Mouse (Mus musculus): ENCODE results near the gene Csmd2. TPM values are rescaled to one million over a fixed set of nuclear protein-coding genes. Genes with fewer than 3 reads are reported as not detected.
A peak's percentile ranks its signal among the peaks of the same experiment; 100 is the strongest.
"Not testable (repeated sequence)": the region's sequence is repeated elsewhere in the genome, so short reads cannot be mapped to it uniquely, and the experiment has no call there.

Csmd2 gene
- polyA plus RNA-seq, 1 experiment, result not detected

DNA sequence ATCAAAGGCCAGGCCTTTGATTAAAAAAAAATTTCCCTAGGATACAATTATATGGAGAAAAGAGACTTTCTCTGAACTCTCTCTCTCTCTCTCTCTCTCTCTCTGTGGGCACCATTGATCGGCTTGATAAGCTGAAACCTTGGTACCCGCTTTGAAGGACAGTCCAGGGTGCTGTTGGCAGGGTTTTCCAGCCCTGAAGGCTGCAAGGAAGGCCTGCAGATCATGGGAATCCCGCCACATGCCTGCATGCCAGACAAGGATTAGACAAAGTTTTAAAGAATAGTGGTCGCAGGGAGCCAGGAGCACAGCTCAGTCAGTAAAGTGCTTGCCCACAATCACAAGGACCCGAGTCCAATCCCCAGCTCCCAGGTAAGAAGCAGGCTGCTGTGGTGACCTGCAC is 526.8 kb downstream of the Csmd2 start:
- H3K4me3 ChIP-seq (ENCODE audit: insufficient read depth, low read depth, low read length), result no peak overlapping the region
- H3K4me1 ChIP-seq (ENCODE audit: control insufficient read depth, insufficient read depth, insufficient read length, low read length), result no peaks in the 10 kb centered on the region
- H3K27ac ChIP-seq (replicated peaks; ENCODE audit: low read depth, low read length), result no peak overlapping the region

DNA sequence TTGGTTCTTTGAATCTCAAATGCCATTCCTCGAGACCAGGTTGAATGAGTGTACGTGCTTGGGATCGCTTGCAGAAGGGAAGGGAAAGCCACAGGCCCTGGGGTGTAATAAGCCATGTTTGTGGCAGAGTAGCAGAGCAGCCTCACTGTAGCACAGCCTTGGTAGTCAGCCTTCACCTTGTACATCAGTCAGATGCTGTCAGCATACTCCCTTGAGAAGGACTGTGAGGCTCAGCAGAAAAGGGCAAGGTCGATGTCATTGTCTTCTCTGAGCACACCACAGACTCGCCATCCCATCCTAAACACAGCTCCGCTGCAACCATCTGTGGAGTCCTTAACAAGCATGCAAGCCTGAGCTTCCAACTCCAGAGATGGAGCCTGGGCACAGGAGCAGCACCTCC is 533.6 kb downstream of the Csmd2 start:
- Histone ChIP-seq H3K4me3 (ENCODE audit: insufficient read depth, low read depth, low read length) (no peak overlapping the region), H3K4me1 (ENCODE audit: control insufficient read depth, insufficient read depth, insufficient read length, low read length) (no peaks in the 10 kb centered on the region), H3K27ac (replicated peaks; ENCODE audit: low read depth, low read length) (no peak overlapping the region)

DNA sequence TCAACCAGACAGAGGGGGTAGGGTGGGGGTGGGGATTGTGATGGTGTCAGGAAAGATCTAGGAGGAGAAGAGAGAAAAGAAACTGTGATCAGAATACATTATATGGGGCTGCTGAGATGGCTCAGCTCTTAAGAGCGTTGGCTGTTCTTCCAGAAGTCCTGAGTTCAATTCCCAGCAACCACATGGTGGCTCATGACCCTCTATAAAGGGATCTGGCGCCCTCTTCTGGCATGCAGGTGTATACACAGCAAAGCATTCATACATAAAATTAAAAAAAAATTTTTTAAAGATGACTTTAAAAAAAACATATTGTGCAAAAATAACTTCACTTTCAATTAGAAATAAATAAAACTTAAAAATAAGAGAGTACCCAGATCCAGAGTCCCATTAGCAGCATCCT is 555.7 kb downstream of the Csmd2 start:
- no peaks in the 10 kb centered on the region for H3K4me1 ChIP-seq (ENCODE audit: control insufficient read depth, insufficient read depth, insufficient read length, low read length)
- H3K4me3 ChIP-seq (ENCODE audit: insufficient read depth, low read depth, low read length), result no peak overlapping the region

DNA sequence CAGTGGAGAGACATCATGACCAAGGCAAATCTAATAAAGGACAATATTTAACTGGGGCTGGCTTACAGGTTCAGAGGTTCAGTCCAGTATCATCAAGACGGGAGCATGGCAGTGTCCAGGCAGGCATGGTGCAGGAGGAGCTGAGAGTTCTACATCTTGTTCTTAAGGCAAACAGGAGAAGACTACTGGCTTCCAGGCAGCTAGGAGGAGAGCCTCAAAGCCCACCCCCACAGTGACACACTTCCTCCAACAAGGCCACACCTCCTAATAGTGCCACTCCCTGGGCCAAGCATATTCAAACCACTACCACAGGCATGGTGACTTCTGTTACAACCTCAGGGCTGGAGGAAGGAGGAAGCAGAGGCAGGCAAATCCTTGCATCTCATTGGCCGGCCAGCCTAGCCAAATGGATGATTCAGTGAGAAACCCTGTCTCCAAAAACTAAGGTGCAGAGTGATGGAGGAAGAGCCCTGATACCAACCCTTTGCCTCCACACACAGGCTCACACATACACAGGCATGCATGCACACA is 556.4 kb downstream of the Csmd2 start:
- not testable (repeated sequence) for H3K4me1 ChIP-seq (ENCODE audit: control insufficient read depth, insufficient read depth, insufficient read length, low read length); H3K4me3 ChIP-seq (ENCODE audit: insufficient read depth, low read depth, low read length); H3K27ac ChIP-seq (replicated peaks; ENCODE audit: low read depth, low read length)

More for the DNA sequence above, 555.7 kb downstream of the Csmd2 start:
- no peak overlapping the region for H3K27ac ChIP-seq (replicated peaks; ENCODE audit: low read depth, low read length)

DNA sequence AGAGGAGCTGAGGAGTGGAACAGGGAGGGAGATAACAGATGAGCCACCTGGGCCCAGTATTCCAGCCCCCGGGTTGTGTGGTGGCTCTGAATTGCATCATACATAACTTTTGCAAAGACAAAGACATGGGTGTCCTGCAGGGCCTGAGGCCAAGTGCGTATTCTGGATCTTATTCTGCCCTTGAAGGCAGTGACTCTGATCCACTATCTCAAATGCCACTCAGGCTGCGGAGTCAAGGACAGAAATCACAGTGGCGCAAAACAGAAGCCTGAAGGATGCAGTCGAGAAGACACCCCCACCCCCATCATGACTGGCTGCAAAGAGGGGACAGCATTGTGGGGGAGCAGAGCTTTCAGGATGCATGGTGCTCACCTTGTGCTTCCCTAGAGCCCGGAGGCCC is 563.1 kb downstream of the Csmd2 start:
- no peaks in the 10 kb centered on the region for H3K4me1 ChIP-seq (ENCODE audit: control insufficient read depth, insufficient read depth, insufficient read length, low read length)
- H3K4me3 ChIP-seq (ENCODE audit: insufficient read depth, low read depth, low read length), result no peak overlapping the region

DNA sequence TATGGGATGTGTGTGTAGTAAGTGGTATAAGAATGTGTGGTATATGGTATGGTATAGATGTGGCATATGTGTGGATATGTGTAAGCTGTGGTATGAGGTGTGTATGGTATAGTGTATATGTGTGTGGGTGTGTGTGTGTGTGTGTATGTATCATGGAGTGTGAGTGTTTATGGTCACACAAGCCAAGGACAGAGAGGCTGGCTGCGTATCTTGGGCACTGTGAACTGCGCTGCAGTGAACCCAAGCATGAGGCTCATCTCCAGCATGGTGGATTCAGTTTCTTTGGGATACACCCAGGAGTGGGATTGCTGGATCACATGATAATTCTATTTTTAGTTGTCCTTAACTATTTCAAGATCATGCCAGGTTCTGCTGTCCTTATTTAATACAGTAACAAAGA is 566.5 kb downstream of the Csmd2 start:
- Histone ChIP-seq H3K4me1 (ENCODE audit: control insufficient read depth, insufficient read depth, insufficient read length, low read length) (no peaks in the 10 kb centered on the region), H3K4me3 (ENCODE audit: insufficient read depth, low read depth, low read length) (no peak overlapping the region), H3K27ac (replicated peaks; ENCODE audit: low read depth, low read length) (no peak overlapping the region)

More for the DNA sequence above, 563.1 kb downstream of the Csmd2 start:
- no peak overlapping the region for H3K27ac ChIP-seq (replicated peaks; ENCODE audit: low read depth, low read length)

DNA sequence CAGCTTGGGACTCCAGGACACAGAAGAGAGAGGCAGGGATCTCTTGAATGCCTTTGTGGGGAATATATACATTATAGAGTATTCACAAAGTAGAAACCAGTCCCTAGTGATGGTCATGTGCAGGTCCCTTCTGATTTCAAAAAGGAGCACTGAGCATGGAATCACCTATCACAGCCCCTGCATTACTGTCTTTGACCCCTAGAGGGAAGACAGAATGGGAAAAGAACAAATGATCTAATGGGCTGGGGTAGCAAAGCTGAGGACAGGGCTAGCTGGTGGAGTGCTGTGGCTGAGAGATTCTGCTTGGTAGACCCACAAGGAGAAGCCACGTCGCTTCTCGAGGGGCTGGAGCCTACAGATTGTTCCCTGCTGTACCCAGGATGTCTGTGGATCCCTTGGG is 572.7 kb downstream of the Csmd2 start:
- no peak overlapping the region for H3K27ac ChIP-seq (replicated peaks; ENCODE audit: low read depth, low read length)
- no peaks in the 10 kb centered on the region for H3K4me1 ChIP-seq (ENCODE audit: control insufficient read depth, insufficient read depth, insufficient read length, low read length)
- H3K4me3 ChIP-seq (ENCODE audit: insufficient read depth, low read depth, low read length), result no peak overlapping the region

DNA sequence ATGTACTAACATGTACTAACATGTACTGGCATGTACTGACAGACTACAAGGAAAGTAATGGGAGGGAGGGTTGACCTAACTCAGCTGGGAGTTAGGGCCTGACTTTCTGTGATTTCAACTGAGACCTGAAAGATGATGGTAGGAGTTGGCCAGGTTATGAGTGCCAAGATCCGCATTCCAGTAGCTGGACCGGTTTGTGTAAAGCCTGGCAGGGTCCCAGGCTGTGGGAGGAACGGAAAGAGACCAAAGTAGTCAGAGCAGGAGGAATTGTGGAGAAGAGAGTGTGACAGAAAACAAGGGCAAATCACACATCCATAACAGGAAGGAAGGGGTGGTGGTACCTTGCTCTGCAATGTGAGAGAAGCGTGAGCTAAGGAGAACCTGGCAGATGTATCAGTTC is 588.2 kb downstream of the Csmd2 start:
- no peaks in the 10 kb centered on the region for H3K4me1 ChIP-seq (ENCODE audit: control insufficient read depth, insufficient read depth, insufficient read length, low read length)
- H3K4me3 ChIP-seq (ENCODE audit: insufficient read depth, low read depth, low read length), result no peak overlapping the region

DNA sequence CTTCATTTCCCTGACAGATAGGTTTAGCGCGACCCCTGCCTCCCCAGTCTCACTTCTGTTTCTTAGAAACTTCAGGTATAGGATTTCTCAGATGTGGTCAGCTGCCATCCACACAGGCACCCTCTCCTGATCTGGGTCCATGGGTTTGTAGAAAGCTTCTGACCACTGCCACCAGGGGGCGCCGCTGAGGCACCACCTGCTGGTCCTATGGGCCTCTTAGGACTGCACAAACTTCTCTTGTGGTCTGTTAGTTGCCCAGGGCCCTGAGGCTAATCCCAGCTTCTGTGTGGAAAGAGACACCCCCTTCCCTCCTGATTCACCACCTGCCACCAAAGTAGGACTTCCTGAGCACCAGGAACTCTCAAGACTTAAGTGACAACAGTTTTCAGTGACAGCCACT is 591.5 kb downstream of the Csmd2 start:
- no peak overlapping the region for H3K4me3 ChIP-seq (ENCODE audit: insufficient read depth, low read depth, low read length)
- H3K4me1 ChIP-seq (ENCODE audit: control insufficient read depth, insufficient read depth, insufficient read length, low read length), result no peaks in the 10 kb centered on the region
- H3K27ac ChIP-seq (replicated peaks; ENCODE audit: low read depth, low read length), result no peak overlapping the region

More for the DNA sequence above, 588.2 kb downstream of the Csmd2 start:
- H3K27ac ChIP-seq (replicated peaks; ENCODE audit: low read depth, low read length), result no peak overlapping the region

DNA sequence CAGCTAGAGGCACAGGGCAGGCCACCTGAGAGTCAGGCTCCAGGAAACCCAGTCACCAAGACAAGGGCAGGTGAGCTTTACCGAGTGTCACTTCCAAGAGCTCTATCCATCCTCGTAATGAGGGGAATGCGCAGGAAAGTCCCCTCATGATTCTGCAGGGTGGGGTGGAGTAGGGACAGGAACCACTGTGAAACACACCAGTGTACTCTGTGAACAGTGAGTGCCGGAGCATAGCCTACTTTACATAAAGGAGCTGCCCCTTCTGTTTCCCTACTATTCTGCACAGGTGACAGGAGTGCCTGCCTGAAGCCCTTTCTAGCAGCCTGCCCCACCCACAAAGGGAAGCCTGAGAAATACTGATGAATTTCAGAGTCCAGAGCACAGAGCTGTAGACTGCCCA is 605.6 kb downstream of the Csmd2 start:
- no peak overlapping the region for H3K4me3 ChIP-seq (ENCODE audit: insufficient read depth, low read depth, low read length)
- no peaks in the 10 kb centered on the region for H3K4me1 ChIP-seq (ENCODE audit: control insufficient read depth, insufficient read depth, insufficient read length, low read length)
- no peak overlapping the region for H3K27ac ChIP-seq (replicated peaks; ENCODE audit: low read depth, low read length)

DNA sequence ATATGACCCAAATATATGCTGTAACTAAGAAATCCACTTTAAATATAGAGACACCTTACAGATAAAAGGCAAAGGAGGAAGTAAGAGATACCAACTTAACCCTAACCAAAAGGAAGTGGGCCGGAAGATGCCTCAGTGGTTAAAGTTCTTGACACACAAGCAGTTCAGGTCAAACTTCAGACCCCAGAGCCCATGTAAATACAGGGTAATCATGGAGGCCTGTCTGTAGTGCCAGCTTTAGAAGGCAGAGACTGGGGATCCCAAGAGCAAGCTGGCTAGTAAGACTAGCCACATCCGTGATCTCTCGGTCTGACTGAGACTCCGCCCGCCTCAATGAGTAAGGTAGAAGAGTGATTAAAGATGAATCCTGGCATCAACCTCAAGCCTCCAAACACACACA is 606.4 kb downstream of the Csmd2 start:
- Histone ChIP-seq H3K27ac (replicated peaks; ENCODE audit: low read depth, low read length) (no peak overlapping the region), H3K4me1 (ENCODE audit: control insufficient read depth, insufficient read depth, insufficient read length, low read length) (no peaks in the 10 kb centered on the region), H3K4me3 (ENCODE audit: insufficient read depth, low read depth, low read length) (no peak overlapping the region)

DNA sequence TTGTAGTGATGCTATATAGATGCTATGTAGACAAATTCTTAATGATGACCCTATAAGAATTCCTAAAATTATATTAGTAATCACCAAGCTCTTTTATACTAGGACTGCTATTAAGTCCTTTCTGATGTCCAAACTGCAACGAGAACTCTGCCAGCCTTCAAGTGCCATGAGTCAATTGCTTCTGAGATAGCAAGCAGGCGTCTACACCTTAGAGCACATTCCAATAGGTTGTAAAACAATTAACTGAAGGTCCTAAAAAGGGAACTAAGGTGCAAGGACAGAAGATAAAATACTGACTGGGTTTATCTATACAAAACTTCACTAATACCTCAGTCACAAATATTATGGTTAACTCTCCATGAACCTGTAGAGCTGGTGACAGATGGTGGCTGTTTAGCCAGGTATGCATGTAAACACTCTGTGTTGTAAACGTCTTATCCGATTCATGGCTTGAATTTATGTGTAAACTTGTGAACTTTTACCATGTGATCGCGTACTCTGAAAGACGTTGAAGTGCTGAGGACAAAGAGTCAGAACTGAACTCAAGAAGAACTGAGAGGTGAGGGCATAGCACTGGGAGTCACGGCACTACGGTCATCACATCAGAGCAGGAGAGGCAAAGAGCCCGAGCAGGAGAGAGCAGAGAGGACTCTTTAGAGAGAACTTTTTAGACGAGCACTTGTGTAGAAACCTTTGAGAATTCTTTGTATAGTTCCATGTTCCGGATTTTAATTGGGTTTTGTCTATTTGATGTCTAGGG is 610.3 kb downstream of the Csmd2 start:
- Histone ChIP-seq H3K4me3 (ENCODE audit: insufficient read depth, low read depth, low read length) (no peak overlapping the region), H3K4me1 (ENCODE audit: control insufficient read depth, insufficient read depth, insufficient read length, low read length) (no peaks in the 10 kb centered on the region)

DNA sequence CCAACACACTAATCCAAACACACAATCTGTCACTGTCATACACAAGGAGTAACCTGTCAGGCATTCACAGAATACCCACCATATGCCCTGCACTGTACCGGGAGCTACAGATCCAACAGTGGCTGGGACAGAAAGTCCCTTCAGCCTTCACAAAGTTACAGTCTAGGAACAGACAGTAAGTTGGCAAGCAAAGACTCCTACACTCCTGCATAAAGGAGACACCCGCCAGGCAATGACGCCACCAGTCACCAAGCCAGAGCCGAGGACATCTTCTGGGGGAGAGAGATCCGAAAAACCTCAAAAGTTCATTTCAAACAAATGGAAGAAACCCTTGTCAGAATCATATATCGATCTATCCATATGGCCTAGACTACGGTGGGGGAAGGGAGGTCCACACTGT is 618.9 kb downstream of the Csmd2 start:
- H3K4me3 ChIP-seq (ENCODE audit: insufficient read depth, low read depth, low read length), result no peak overlapping the region
- no peak overlapping the region for H3K27ac ChIP-seq (replicated peaks; ENCODE audit: low read depth, low read length)
- no peaks in the 10 kb centered on the region for H3K4me1 ChIP-seq (ENCODE audit: control insufficient read depth, insufficient read depth, insufficient read length, low read length)

More for the DNA sequence above, 610.3 kb downstream of the Csmd2 start:
- no peak overlapping the region for H3K27ac ChIP-seq (replicated peaks; ENCODE audit: low read depth, low read length)

DNA sequence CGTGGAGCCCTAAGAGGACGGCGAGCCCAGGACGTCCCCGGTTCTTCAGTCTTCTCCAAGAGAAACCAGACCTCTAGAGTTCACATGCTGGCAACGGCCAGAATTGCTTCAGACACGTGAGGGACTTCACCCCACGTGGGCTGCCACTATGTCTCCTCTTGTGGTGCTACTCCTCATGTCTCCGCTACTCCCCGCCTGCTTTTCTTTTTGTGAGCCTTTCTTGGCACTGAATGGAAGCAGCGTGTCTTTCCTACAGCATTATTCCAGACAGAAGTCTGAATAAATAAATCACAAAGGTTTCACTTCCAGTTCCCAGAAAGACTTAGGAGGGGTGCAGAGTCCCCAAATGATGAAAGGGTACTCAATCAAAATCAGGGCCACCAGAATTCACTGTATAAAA is 620.0 kb downstream of the Csmd2 start:
- Histone ChIP-seq H3K4me1 (ENCODE audit: control insufficient read depth, insufficient read depth, insufficient read length, low read length) (no peaks in the 10 kb centered on the region), H3K4me3 (ENCODE audit: insufficient read depth, low read depth, low read length) (no peak overlapping the region), H3K27ac (replicated peaks; ENCODE audit: low read depth, low read length) (no peak overlapping the region)

DNA sequence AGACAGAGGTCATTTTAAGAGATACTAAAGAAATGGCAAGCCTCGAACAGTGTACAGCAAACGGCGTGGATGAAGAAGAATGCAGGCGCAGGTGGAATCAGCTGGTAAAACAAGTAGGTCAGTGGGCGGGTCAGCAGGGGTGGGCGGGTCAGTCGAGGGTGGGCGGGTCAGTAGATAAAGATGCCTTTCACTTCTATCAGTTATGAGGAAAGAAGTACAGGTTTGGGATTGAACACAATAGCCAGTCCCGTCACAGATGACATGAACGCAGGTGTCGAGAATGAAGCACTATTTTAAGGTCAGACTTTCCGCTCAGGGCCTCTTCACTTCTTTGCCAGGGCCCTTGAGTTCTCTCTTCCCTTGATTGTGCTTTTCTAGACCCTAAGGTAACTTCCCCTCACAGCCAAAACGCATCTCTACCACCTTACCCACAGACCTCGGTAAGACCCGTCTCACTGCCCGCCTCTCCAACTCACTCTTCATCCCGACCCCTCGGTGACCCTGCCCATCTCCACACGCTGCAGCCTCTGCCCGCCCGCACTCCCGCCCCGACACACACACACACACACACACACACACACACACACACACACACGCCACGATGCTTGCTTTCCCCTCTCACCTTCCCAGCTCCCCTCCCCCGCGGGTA is 621.7 kb downstream of the Csmd2 start:
- peak overlapping the region; percentile 67 for H3K4me3 ChIP-seq (ENCODE audit: insufficient read depth, low read depth, low read length)
- no peaks in the 10 kb centered on the region for H3K4me1 ChIP-seq (ENCODE audit: control insufficient read depth, insufficient read depth, insufficient read length, low read length)
- H3K27ac ChIP-seq (replicated peaks; ENCODE audit: low read depth, low read length), result no peak overlapping the region

DNA sequence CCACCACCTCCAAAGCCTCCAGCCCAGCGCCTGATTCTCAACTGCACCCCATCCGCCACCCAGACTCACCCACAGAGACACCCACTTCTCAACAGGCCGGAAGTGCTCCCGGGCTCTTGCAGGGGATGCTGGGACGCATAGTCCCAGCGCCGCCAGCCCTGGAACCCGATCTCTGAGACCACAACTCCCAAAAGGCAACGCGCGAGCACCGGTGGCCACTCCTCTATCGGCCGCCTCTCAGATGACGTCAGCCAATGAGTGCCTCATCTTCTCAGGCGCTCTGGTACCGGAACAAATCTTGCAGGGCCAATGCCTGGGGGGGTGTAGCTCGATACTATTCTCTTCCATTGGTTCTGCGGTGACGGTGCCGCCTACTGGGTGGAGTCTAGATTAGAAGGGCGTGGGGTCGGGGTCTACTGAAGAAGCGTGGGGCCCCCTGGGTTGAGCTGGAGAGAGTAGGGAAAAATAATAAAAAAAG is 622.3 kb downstream of the Csmd2 start, which contains the start of gene Zscan20:
TSS of gene Zscan20 (minus strand) at position 174 of the 478 bp plus-strand sequence.
- Histone ChIP-seq H3K4me3 (ENCODE audit: insufficient read depth, low read depth, low read length) (peak within 1 kb of the TSS; percentile 67), H3K27ac (replicated peaks; ENCODE audit: low read depth, low read length) (no peak within 1 kb of the TSS), H3K4me1 (ENCODE audit: control insufficient read depth, insufficient read depth, insufficient read length, low read length) (no peaks in the 10 kb centered on the region)
